Mouse (Mus musculus) stomach, embryonic 15.5 days (tissue): ENCODE results near the gene 2310030G06Rik. TPM values are rescaled to one million over a fixed set of nuclear protein-coding genes. Genes with fewer than 3 reads are reported as not detected.

ENCODE experiments used
- ATAC-seq: fragments of 200-750 bp; cut with Nextera tagmentation; 2 replicates; pipeline ENCODE4 v1.8.0; 2017; ENCODE audit warnings: low read depth, moderate number of reproducible peaks, moderate TSS enrichment; ENCODE audit not compliant: insufficient read depth, low FRiP score
- H3K27ac ChIP-seq: fragments of 300-500 bp; sonication (generic); 2 replicates; pipeline ENCODE4 v1.5.1; 2015; ENCODE audit warnings: mild to moderate bottlenecking, inconsistent platforms
- H3K27me3 ChIP-seq: fragments of 300-500 bp; sonication (generic); replicated peaks from 2 replicates; pipeline ENCODE4 v1.6.1; 2015; ENCODE audit warnings: inconsistent platforms
- H3K36me3 ChIP-seq: fragments of 300-500 bp; sonication (generic); 2 replicates; pipeline ENCODE4 v1.6.1; 2015; ENCODE audit warnings: inconsistent platforms
- H3K4me1 ChIP-seq: fragments of 300-500 bp; sonication (generic); 2 replicates; pipeline ENCODE4 v1.6.1; 2015; ENCODE audit warnings: inconsistent platforms
- H3K4me2 ChIP-seq: fragments of 300-500 bp; sonication (generic); 2 replicates; pipeline ENCODE4 v1.6.1; 2015; ENCODE audit warnings: mild to moderate bottlenecking, inconsistent platforms
- H3K4me3 ChIP-seq: fragments of 300-500 bp; sonication (generic); replicated peaks from 2 replicates; pipeline ENCODE4 v1.5.1; 2015; ENCODE audit warnings: inconsistent platforms
- H3K9ac ChIP-seq: fragments of 300-500 bp; sonication (generic); 2 replicates; pipeline ENCODE4 v1.6.1; 2015; ENCODE audit warnings: inconsistent platforms
- H3K9me3 ChIP-seq: fragments of 300-500 bp; sonication (generic); 2 replicates; pipeline ENCODE4 v1.6.1; 2016; ENCODE audit warnings: inconsistent platforms
- WGBS: fragments of 180-500 bp; shearing (Covaris S2); methylation state at CpG from one replicate; pipeline ENCODE4 v1.1.7; 2015; 5-methylcytosine and 5-hydroxymethylcytosine counted together
- polyA plus RNA-seq: library from polyadenylated mRNA; unstranded; fragments of >200 nt; fragmentation: Nextera tagmentation; extraction: Ambion mirVana; gene quantifications from 2 replicates; pipeline ENCODE4 v1.2.1, GENCODE M21; 2015

Gene 2310030G06Rik
- polyA plus RNA-seq, 1 experiment from 2014 or later: 16.0 TPM

GRCm38 (mm10) chr9:50696851-50697705 lies 49.3 kb downstream of the 2310030G06Rik start:
- no peaks in the 10 kb centered on the region for H3K36me3 ChIP-seq
- 57% methylated on average over 12 of the region's 12 CpGs for WGBS
- peak overlapping the region; percentile 26 for H3K4me3 ChIP-seq
- ATAC-seq: no peak
- peaks cover 9% of the 10 kb centered on the region; the same call in 1 of the 2 replicates for H3K27me3 ChIP-seq
- 0 out of 2 replicates have a peak overlapping the region, but pooled peaks have one; percentile 13 for H3K9ac ChIP-seq
- peaks cover 16% of the 10 kb centered on the region for H3K4me1 ChIP-seq
- H3K4me2 ChIP-seq: peak overlapping the region; percentile 99
- H3K9me3 ChIP-seq: no peaks in the 10 kb centered on the region
- no peak overlapping the region for H3K27ac ChIP-seq

- Histone ChIP-seq H3K27me3 (peaks cover 9% of the 10 kb centered on the region; the same call in 1 of the 2 replicates), H3K36me3 (no peaks in the 10 kb centered on the region), H3K4me2 (no peak overlapping the region), H3K9ac (no peak overlapping the region), H3K27ac (no peak overlapping the region), H3K9me3 (no peaks in the 10 kb centered on the region), H3K4me1 (peaks cover 13% of the 10 kb centered on the region), H3K4me3 (no peak overlapping the region)
- ATAC-seq: no peak
- 86% methylated on average over 6 of the region's 6 CpGs for WGBS
Observed at GRCm38 (mm10) chr9:50695153-50695552, 51.2 kb downstream of the 2310030G06Rik start.

GRCm38 (mm10) chr9:50693631-50694030 lies 52.7 kb downstream of the 2310030G06Rik start:
- ATAC-seq: peak; percentile 54; the same call in 1 of the 2 replicates
- H3K4me1 ChIP-seq: peaks cover 12% of the 10 kb centered on the region
- H3K27ac ChIP-seq: 0 out of 2 replicates have a peak overlapping the region, but pooled peaks have one; percentile 3
- WGBS: 20% methylated on average over 10 of the region's 10 CpGs
- H3K4me3 ChIP-seq: peak overlapping the region; percentile 17
- 0 out of 2 replicates have a peak, but pooled peaks cover 4% of the 10 kb centered on the region for H3K27me3 ChIP-seq
- H3K36me3 ChIP-seq: no peaks in the 10 kb centered on the region
- H3K9ac ChIP-seq: no peak overlapping the region
- peak overlapping the region; percentile 38; the same call in 1 of the 2 replicates for H3K4me2 ChIP-seq
- no peaks in the 10 kb centered on the region for H3K9me3 ChIP-seq

- H3K9ac ChIP-seq: no peak overlapping the region
- H3K27me3 ChIP-seq: no peaks in the 10 kb centered on the region
- H3K9me3 ChIP-seq: no peaks in the 10 kb centered on the region
- WGBS: 25% methylated on average over 13 of the region's 13 CpGs
- H3K4me3 ChIP-seq: peak overlapping the region; percentile 17
- ATAC-seq: peak; percentile 67; the same call in 1 of the 2 replicates
- H3K27ac ChIP-seq: 0 out of 2 replicates have a peak overlapping the region, but pooled peaks have one; percentile 3
- peak overlapping the region; percentile 38 for H3K4me2 ChIP-seq
- H3K4me1 ChIP-seq: peaks cover 6% of the 10 kb centered on the region; the same call in 1 of the 2 replicates
- no peaks in the 10 kb centered on the region for H3K36me3 ChIP-seq
Observed at GRCm38 (mm10) chr9:50692626-50693580, 53.4 kb downstream of the 2310030G06Rik start.

Other genes with a start within 250 kb of the 2310030G06Rik start
- gene Pts, start 217.8 kb downstream of the 2310030G06Rik start, polyA plus RNA-seq: 83.4 and 92.6 TPM in 2 replicates
- 10.1 and 13.7 TPM in 2 replicates for gene Il18, start 191.7 kb downstream of the 2310030G06Rik start, polyA plus RNA-seq
- gene Bco2, start 191.4 kb downstream of the 2310030G06Rik start, polyA plus RNA-seq: 1.1 and 1.3 TPM in 2 replicates
- gene Tex12, start 185.2 kb downstream of the 2310030G06Rik start, polyA plus RNA-seq: not detected in 2 replicates
- 362 and 375 TPM in 2 replicates for gene Sdhd, start 142.7 kb downstream of the 2310030G06Rik start, polyA plus RNA-seq
- gene Timm8b, start 142.6 kb downstream of the 2310030G06Rik start, polyA plus RNA-seq: 243 and 275 TPM in 2 replicates
- gene Pih1d2, start 129.2 kb downstream of the 2310030G06Rik start, polyA plus RNA-seq: 2.4 and 3.7 TPM in 2 replicates
- gene Nkapd1, start 129.1 kb downstream of the 2310030G06Rik start, polyA plus RNA-seq: 19.3 and 22.5 TPM in 2 replicates
- 42.9 and 49.3 TPM in 2 replicates for gene Dlat, start 86.8 kb downstream of the 2310030G06Rik start, polyA plus RNA-seq
- gene Dixdc1, start 7.0 kb downstream of the 2310030G06Rik start, polyA plus RNA-seq: 8.0 and 10.9 TPM in 2 replicates
- 64.1 and 74.6 TPM in 2 replicates for gene Cryab, start 4.8 kb upstream of the 2310030G06Rik start, polyA plus RNA-seq
- gene Hspb2, start 5.8 kb upstream of the 2310030G06Rik start, polyA plus RNA-seq: 5.4 and 6.9 TPM in 2 replicates
- gene Fdxacb1, start 21.7 kb upstream of the 2310030G06Rik start, polyA plus RNA-seq: 12.3 and 12.5 TPM in 2 replicates
- gene Alg9, start 28.5 kb upstream of the 2310030G06Rik start, polyA plus RNA-seq: 36.7 and 40.6 TPM in 2 replicates
- 31.2 and 32.6 TPM in 2 replicates for gene 1110032A03Rik, start 29.0 kb upstream of the 2310030G06Rik start, polyA plus RNA-seq
- gene Ppp2r1b, start 98.8 kb upstream of the 2310030G06Rik start, polyA plus RNA-seq: 74.3 and 74.5 TPM in 2 replicates